Mouse (Mus musculus) limb, embryonic 12.5 days (tissue): ENCODE measurements around the gene Hist1h2bp. TPM values are rescaled to one million over a fixed set of nuclear protein-coding genes. Genes with fewer than 3 reads are reported as not detected.
A peak's percentile ranks its signal among the peaks of the same experiment; 100 is the strongest.
"Not testable (repeated sequence)": the region's sequence is repeated elsewhere in the genome, so short reads cannot be mapped to it uniquely, and the experiment has no call there.

Experiments
- ATAC-seq: fragments of 200-750 bp; cut with Nextera tagmentation; 2 replicates; pipeline ENCODE4 v1.8.0; 2017; ENCODE audit warnings: low read depth, moderate TSS enrichment; ENCODE audit not compliant: insufficient number of reproducible peaks, insufficient read depth, low FRiP score, low TSS enrichment
- H3K27ac ChIP-seq: fragments of 300-500 bp; sonication (generic); 2 replicates; pipeline ENCODE4 v1.5.1; 2016; ENCODE audit warnings: mild to moderate bottlenecking, moderate library complexity
- H3K27me3 ChIP-seq: fragments of 300-500 bp; sonication (generic); 2 replicates; pipeline ENCODE4 v1.6.1; 2016; ENCODE audit warnings: mild to moderate bottlenecking, moderate library complexity
- H3K36me3 ChIP-seq: fragments of 300-500 bp; sonication (generic); 2 replicates; pipeline ENCODE4 v1.6.1; 2016; ENCODE audit warnings: mild to moderate bottlenecking, moderate library complexity
- H3K4me1 ChIP-seq: fragments of 300-500 bp; sonication (generic); replicated peaks from 2 replicates; pipeline ENCODE4 v1.6.1; 2016
- H3K4me2 ChIP-seq: fragments of 300-500 bp; sonication (generic); 2 replicates; pipeline ENCODE4 v1.6.1; 2016; ENCODE audit warnings: mild to moderate bottlenecking, moderate library complexity
- H3K4me3 ChIP-seq: fragments of 300-500 bp; sonication (generic); replicated peaks from 2 replicates; pipeline ENCODE4 v1.5.1; 2016; ENCODE audit warnings: mild to moderate bottlenecking
- H3K9ac ChIP-seq: fragments of 300-500 bp; sonication (generic); replicated peaks from 2 replicates; pipeline ENCODE4 v1.6.1; 2016; ENCODE audit warnings: mild to moderate bottlenecking, moderate library complexity
- H3K9me3 ChIP-seq: fragments of 300-500 bp; sonication (generic); 2 replicates; pipeline ENCODE4 v1.6.1; 2016; ENCODE audit warnings: mild to moderate bottlenecking, moderate library complexity
- WGBS: fragments of 180-500 bp; shearing (Covaris S2); methylation state at CpG from one replicate; pipeline ENCODE4 v1.1.7; 2016; 5-methylcytosine and 5-hydroxymethylcytosine counted together
- microRNA-seq: library from miRNA; unstranded; fragments of <30 nt; microRNA quantifications from one replicate; pipeline ENCODE4, GENCODE M21; 2017
- polyA plus RNA-seq: library from polyadenylated mRNA; unstranded; fragments of >200 nt; fragmentation: Nextera tagmentation; extraction: Ambion mirVana; gene quantifications from 2 replicates; pipeline ENCODE4 v1.2.1, GENCODE M21; 2016

Gene Hist1h2bp
- polyA plus RNA-seq, 1 experiment from 2014 or later = 3.9 TPM

- not testable (repeated sequence) for H3K36me3 ChIP-seq, H3K27me3 ChIP-seq, H3K9me3 ChIP-seq, H3K4me1 ChIP-seq, H3K9ac ChIP-seq
- peak; percentile 61; the same call in 1 of the 2 replicates for ATAC-seq
- Histone ChIP-seq H3K4me3 (peak overlapping the region; percentile 29), H3K4me2 (peak overlapping the region; percentile 46), H3K27ac (peak overlapping the region; percentile 70)
- WGBS = 0% methylated on average over 12 of the region's 14 CpGs
Observed at GRCm38 (mm10) chr13:21812092-21812491, 24.8 kb downstream of the Hist1h2bp start.

GRCm38 (mm10) chr13:21820082-21820890 is 33.0 kb downstream of the Hist1h2bp start:
- not testable (repeated sequence) for H3K36me3 ChIP-seq, H3K9ac ChIP-seq, H3K27me3 ChIP-seq, H3K9me3 ChIP-seq, H3K4me3 ChIP-seq, H3K4me2 ChIP-seq, ATAC-seq, H3K27ac ChIP-seq, H3K4me1 ChIP-seq
- WGBS = 72% methylated on average over 7 of the region's 16 CpGs

GRCm38 (mm10) chr13:21828511-21828910 is 41.2 kb downstream of the Hist1h2bp start:
- H3K27ac ChIP-seq = no peak overlapping the region
- 76% methylated on average over 3 of the region's 3 CpGs for WGBS
- no peak overlapping the region for H3K4me3 ChIP-seq
- no peak for ATAC-seq
- H3K4me2 ChIP-seq = no peak overlapping the region
- H3K4me1 ChIP-seq = no peaks in the 10 kb centered on the region
- H3K9me3 ChIP-seq = no peaks in the 10 kb centered on the region
- no peak overlapping the region for H3K9ac ChIP-seq
- H3K27me3 ChIP-seq = no peaks in the 10 kb centered on the region
- peaks cover 3% of the 10 kb centered on the region; the same call in 1 of the 2 replicates for H3K36me3 ChIP-seq

- 82% methylated on average over 10 of the region's 10 CpGs for WGBS
- Histone ChIP-seq H3K27ac (peak overlapping the region; percentile 60), H3K4me3 (no peak overlapping the region), H3K9me3 (no peaks in the 10 kb centered on the region), H3K9ac (no peak overlapping the region), H3K4me2 (0 out of 2 replicates have a peak overlapping the region, but pooled peaks have one; percentile 15), H3K36me3 (peaks cover 3% of the 10 kb centered on the region; the same call in 1 of the 2 replicates), H3K4me1 (no peaks in the 10 kb centered on the region), H3K27me3 (no peaks in the 10 kb centered on the region)
- ATAC-seq = no peak
Observed at GRCm38 (mm10) chr13:21830344-21830743, 43.1 kb downstream of the Hist1h2bp start.

- H3K27me3 ChIP-seq, H3K4me1 ChIP-seq, H3K36me3 ChIP-seq, H3K9ac ChIP-seq, H3K9me3 ChIP-seq: not testable (repeated sequence)
- Histone ChIP-seq H3K27ac (peak within 1 kb of the TSS; percentile 70; the same call in 1 of the 2 replicates), H3K4me3 (peak within 1 kb of the TSS; percentile 24), H3K4me2 (peak within 1 kb of the TSS; percentile 45)
- peak; percentile 82 for ATAC-seq
- WGBS = under 1% methylated on average over 28 of the region's 58 CpGs
Observed at GRCm38 (mm10) chr13:21831418-21832394, 44.4 kb downstream of the Hist1h2bp start, which contains the start of gene Hist1h4n. Gene Hist1h4n, minus strand, starts transcription at chr13:21832196.

DNA sequence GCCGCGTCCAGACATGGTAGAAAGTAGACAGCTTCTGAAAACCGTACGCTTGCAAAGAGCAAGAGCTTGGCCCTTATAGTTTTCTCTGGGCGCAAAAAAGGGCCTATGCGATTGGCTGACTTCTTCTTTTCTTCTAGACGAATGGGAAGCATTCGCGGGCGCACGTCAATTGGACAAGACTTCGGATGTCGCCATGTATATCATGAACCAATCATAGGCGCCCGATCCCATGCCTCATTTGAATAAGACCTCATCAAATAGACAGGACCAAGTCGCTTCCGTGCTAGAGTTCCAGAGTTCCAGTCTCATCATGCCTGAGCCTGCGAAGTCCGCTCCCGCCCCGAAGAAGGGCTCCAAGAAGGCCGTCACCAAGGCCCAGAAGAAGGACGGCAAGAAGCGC is 46.2 kb downstream of the Hist1h2bp start, which contains the start of the genes Hist1h2ap and Hist1h2br:
Gene Hist1h2ap (minus strand): TSS at position 47 of the 400 bp plus-strand sequence.
Gene Hist1h2br (plus strand): TSS at position 283 of the 400 bp plus-strand sequence.
- not testable (repeated sequence) for H3K4me1 ChIP-seq, H3K27ac ChIP-seq, H3K4me2 ChIP-seq, H3K4me3 ChIP-seq, H3K36me3 ChIP-seq, H3K9me3 ChIP-seq, H3K9ac ChIP-seq, H3K27me3 ChIP-seq
- WGBS = no CpG with 5 or more reads among the region's 24 CpGs
- peak; percentile 95 for ATAC-seq

Small RNAs within 50 kb of the gene (microRNA-seq; reads per million reads assigned to microRNA genes)
- gene Gm19658 (not detected), gene Gm44346 (not detected), gene Gm44454 (not detected), gene Gm44466 (not detected)

Other genes with a start within 250 kb of the Hist1h2bp start
- gene Olfr1366, start 244.7 kb upstream of the Hist1h2bp start, polyA plus RNA-seq = 0.12 and 0.18 TPM in 2 replicates
- 0.05 TPM in 1 of 2 replicates, not detected in the other for gene Olfr1535, start 227.6 kb upstream of the Hist1h2bp start, polyA plus RNA-seq
- not detected in 2 replicates for gene Olfr1364, start 205.7 kb upstream of the Hist1h2bp start, polyA plus RNA-seq
- not detected in 2 replicates for gene Olfr1362, start 173.4 kb upstream of the Hist1h2bp start, polyA plus RNA-seq
- gene Olfr11, start 144.9 kb upstream of the Hist1h2bp start, polyA plus RNA-seq = not detected in 2 replicates
- gene Olfr1361, start 124.1 kb upstream of the Hist1h2bp start, polyA plus RNA-seq = not detected in 2 replicates
- gene Olfr1360, start 110.1 kb upstream of the Hist1h2bp start, polyA plus RNA-seq = not detected in 2 replicates
- gene Olfr1359, start 89.3 kb upstream of the Hist1h2bp start, polyA plus RNA-seq = not detected in 2 replicates
- 4.6 and 6.2 TPM in 2 replicates for gene Hist1h2bl, start 71.3 kb upstream of the Hist1h2bp start, polyA plus RNA-seq
- gene Hist1h2ai, start 71.0 kb upstream of the Hist1h2bp start, polyA plus RNA-seq = 55.1 and 62.4 TPM in 2 replicates
- 16.0 and 36.8 TPM in 2 replicates for gene Hist1h3h, start 69.8 kb upstream of the Hist1h2bp start, polyA plus RNA-seq
- 8.4 and 8.9 TPM in 2 replicates for gene Hist1h2bm, start 65.4 kb upstream of the Hist1h2bp start, polyA plus RNA-seq
- 0.88 and 0.99 TPM in 2 replicates for gene Hist1h4j, start 52.4 kb upstream of the Hist1h2bp start, polyA plus RNA-seq
- 5.4 and 11.3 TPM in 2 replicates for gene Hist1h4k, start 37.0 kb upstream of the Hist1h2bp start, polyA plus RNA-seq
- 51.3 and 71.5 TPM in 2 replicates for gene Hist1h2ak, start 33.6 kb upstream of the Hist1h2bp start, polyA plus RNA-seq
- 8.0 and 9.8 TPM in 2 replicates for gene Hist1h2bn, start 33.3 kb upstream of the Hist1h2bp start, polyA plus RNA-seq
- gene Hist1h1b, start 6.8 kb upstream of the Hist1h2bp start, polyA plus RNA-seq = 40.4 and 49.4 TPM in 2 replicates
- 163 and 202 TPM in 2 replicates for gene Hist1h3i, start 4.1 kb upstream of the Hist1h2bp start, polyA plus RNA-seq
- gene Hist1h2an, start 243 bp upstream of the Hist1h2bp start, polyA plus RNA-seq = 16.8 and 19.0 TPM in 2 replicates
- gene Hist1h2bq, start 22.7 kb downstream of the Hist1h2bp start, polyA plus RNA-seq = 36.6 and 45.0 TPM in 2 replicates
- not detected in 2 replicates for gene Hist1h2ao, start 23.0 kb downstream of the Hist1h2bp start, polyA plus RNA-seq
- gene Hist1h4m, start 24.3 kb downstream of the Hist1h2bp start, polyA plus RNA-seq = not detected in 2 replicates
- 21.2 and 21.3 TPM in 2 replicates for gene Hist1h4n, start 44.7 kb downstream of the Hist1h2bp start, polyA plus RNA-seq
- gene Hist1h2ap, start 46.0 kb downstream of the Hist1h2bp start, polyA plus RNA-seq = 6,267 and 7,120 TPM in 2 replicates
- 38.6 and 46.0 TPM in 2 replicates for gene Hist1h2br, start 46.3 kb downstream of the Hist1h2bp start, polyA plus RNA-seq
- gene Zfp184, start 157.6 kb downstream of the Hist1h2bp start, polyA plus RNA-seq = 23.2 and 25.2 TPM in 2 replicates
- gene Pom121l2, start 193.7 kb downstream of the Hist1h2bp start, polyA plus RNA-seq = 0.30 and 0.32 TPM in 2 replicates
- gene Prss16, start 222.3 kb downstream of the Hist1h2bp start, polyA plus RNA-seq = 1.2 TPM in 2 replicates
- gene Hist1h2ah, start 248.1 kb downstream of the Hist1h2bp start, polyA plus RNA-seq = 24.8 and 50.4 TPM in 2 replicates
- gene Hist1h2bk, start 248.4 kb downstream of the Hist1h2bp start, polyA plus RNA-seq = 21.0 and 25.9 TPM in 2 replicates